13 mouse cellular contexts compared by ENCODE assay signal in the genomic region with DNA sequence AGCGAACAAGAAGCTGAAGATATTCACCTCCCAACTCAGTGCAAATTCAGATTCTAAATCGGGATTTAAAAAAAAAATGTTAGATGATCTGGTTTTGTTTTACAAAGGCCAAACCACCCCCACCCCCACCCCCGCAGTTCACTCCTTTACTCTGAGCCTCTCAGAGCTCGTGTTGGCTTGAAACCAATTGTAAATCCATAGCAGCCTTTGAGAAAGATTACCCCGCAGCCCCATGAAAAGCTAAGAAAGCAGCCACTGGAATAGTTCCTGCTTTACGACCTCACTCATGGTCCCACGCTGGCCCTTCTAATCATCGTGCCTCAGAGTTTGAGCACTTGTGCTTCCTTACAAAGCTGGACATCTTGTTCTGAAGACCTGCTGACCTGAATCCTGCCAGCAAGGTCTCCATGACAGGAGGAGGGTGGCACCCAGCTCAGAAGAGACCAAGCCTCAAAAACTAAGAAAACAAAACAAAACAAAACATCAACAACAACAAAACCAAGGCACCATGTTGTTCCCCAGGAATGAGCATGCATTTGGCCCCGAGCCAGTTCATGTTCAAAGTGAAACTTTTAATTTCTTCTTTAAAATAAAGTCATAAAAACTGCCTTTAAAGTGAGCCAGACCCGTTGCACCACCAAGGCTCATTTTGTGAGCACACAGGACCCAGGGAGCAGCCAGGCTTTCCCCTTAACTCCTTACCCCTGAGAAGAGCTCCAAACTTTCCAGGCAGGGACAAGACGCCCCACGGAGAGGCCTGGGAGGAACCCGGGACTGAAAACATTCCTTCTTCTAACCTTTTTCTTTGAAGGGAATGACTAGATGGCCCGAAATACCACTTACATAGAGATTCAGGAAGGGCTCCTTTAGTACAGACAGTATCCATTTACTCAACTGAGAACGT.
A peak's percentile ranks its signal among the peaks of the same experiment; 100 is the strongest.
DNase-seq lines count a peak whose midpoint lies in the region; ATAC-seq lines count a peak whose summit lies in the region.
"Had no signal": no experiment of that assay in that cellular context is flagged by ENCODE, and none has a peak within 500 bp of the region (broad histone marks: within the 10 kb centered on the region; RNA-seq: fewer than 3 reads in every experiment).

No protein-coding gene starts in this region.

- WGBS in heart, embryonic 13.5 days = 58% methylated on average over 15 of the region's 15 CpGs
- WGBS in lung, embryonic 15.5 days = 45% methylated on average over 15 of the region's 15 CpGs
- 29% methylated on average over 15 of the region's 15 CpGs for WGBS in embryonic facial prominence, embryonic 15.5 days
- 62% methylated on average over 15 of the region's 15 CpGs for WGBS in liver, embryonic 13.5 days (ENCODE audit: insufficient replicate concordance)
- WGBS in hindbrain, embryonic 14.5 days = 65% methylated on average over 15 of the region's 15 CpGs

- no peak for ATAC-seq in heart, embryonic 13.5 days (ENCODE audit: extremely low read depth, insufficient number of reproducible peaks, low FRiP score, low TSS enrichment)
- ATAC-seq in lung, embryonic 15.5 days (ENCODE audit: borderline replicate concordance, extremely low read depth, low FRiP score, low TSS enrichment) = no peak
- ATAC-seq in embryonic facial prominence, embryonic 15.5 days (ENCODE audit: insufficient number of reproducible peaks, low FRiP score, low TSS enrichment, low read depth) = 0 out of 2 replicates have a peak, but pooled peaks have one; percentile 36
- no peak for ATAC-seq in liver, embryonic 13.5 days (ENCODE audit: low read depth)
- no peak for ATAC-seq in hindbrain, embryonic 14.5 days (ENCODE audit: low FRiP score)
- ATAC-seq: CD4-positive, CD25-positive, alpha-beta regulatory T cell, adult 4 months; forebrain, postnatal 0 days had no signal

- no peaks in the 10 kb centered on the region for H3K36me3 ChIP-seq in heart, embryonic 13.5 days
- no peaks in the 10 kb centered on the region for H3K36me3 ChIP-seq in lung, embryonic 15.5 days
- no peaks in the 10 kb centered on the region for H3K36me3 ChIP-seq in embryonic facial prominence, embryonic 15.5 days
- no peaks in the 10 kb centered on the region for H3K36me3 ChIP-seq in liver, embryonic 13.5 days
- no peaks in the 10 kb centered on the region for H3K36me3 ChIP-seq in hindbrain, embryonic 14.5 days (replicated peaks; ENCODE audit: control insufficient read depth, insufficient read depth)
- H3K36me3 ChIP-seq: neural tube, embryonic 12.5 days had no signal

- no peaks in the 10 kb centered on the region for H3K9me3 ChIP-seq in heart, embryonic 13.5 days
- H3K9me3 ChIP-seq in lung, embryonic 15.5 days = no peaks in the 10 kb centered on the region
- no peaks in the 10 kb centered on the region for H3K9me3 ChIP-seq in embryonic facial prominence, embryonic 15.5 days (replicated peaks)
- no peaks in the 10 kb centered on the region for H3K9me3 ChIP-seq in liver, embryonic 13.5 days (replicated peaks)
- H3K9me3 ChIP-seq in hindbrain, embryonic 14.5 days (ENCODE audit: control insufficient read depth, low read length) = no peaks in the 10 kb centered on the region
- H3K9me3 ChIP-seq: neural tube, embryonic 12.5 days had no signal

- no peak for DNase-seq in heart, adult 9 months (ENCODE audit: low spot score in 2 of 2)
- DNase-seq in lung, postnatal 4 days = no peak
- DNase-seq in liver, embryonic 13.5 days = no peak
- DNase-seq in embryo, embryonic 9.5 days (ENCODE audit: extremely low spot score) = no peak
- no peak for DNase-seq in hindbrain, embryonic 14.5 days (ENCODE audit: low spot score)
- DNase-seq: forebrain, postnatal 0 days; thymus, postnatal 25 days had no signal

- H3K9ac ChIP-seq in heart, embryonic 13.5 days = no peak overlapping the region
- no peak overlapping the region for H3K9ac ChIP-seq in lung, embryonic 15.5 days
- no peak overlapping the region for H3K9ac ChIP-seq in embryonic facial prominence, embryonic 15.5 days
- no peak overlapping the region for H3K9ac ChIP-seq in liver, embryonic 13.5 days
- H3K9ac ChIP-seq in hindbrain, embryonic 14.5 days = no peak overlapping the region
- H3K9ac ChIP-seq: forebrain, postnatal 0 days; neural tube, embryonic 12.5 days had no signal

- peaks cover 4% of the 10 kb centered on the region for H3K27me3 ChIP-seq in heart, embryonic 13.5 days (replicated peaks)
- H3K27me3 ChIP-seq in lung, embryonic 15.5 days = no peaks in the 10 kb centered on the region
- H3K27me3 ChIP-seq in embryonic facial prominence, embryonic 15.5 days = no peaks in the 10 kb centered on the region
- H3K27me3 ChIP-seq in liver, embryonic 13.5 days = no peaks in the 10 kb centered on the region
- no peaks in the 10 kb centered on the region for H3K27me3 ChIP-seq in hindbrain, embryonic 14.5 days (ENCODE audit: control insufficient read depth, insufficient read depth, low read length)
- H3K27me3 ChIP-seq: neural tube, embryonic 12.5 days had no signal

- peak overlapping the region; percentile 73 for H3K27ac ChIP-seq in heart, embryonic 13.5 days (replicated peaks)
- peak overlapping the region; percentile 21 for H3K27ac ChIP-seq in lung, embryonic 15.5 days
- peak overlapping the region; percentile 77 for H3K27ac ChIP-seq in embryonic facial prominence, embryonic 15.5 days (replicated peaks)
- peak overlapping the region; percentile 23; the same call in 1 of the 2 replicates for H3K27ac ChIP-seq in liver, embryonic 13.5 days
- H3K27ac ChIP-seq in hindbrain, embryonic 14.5 days = no peak overlapping the region
- H3K27ac ChIP-seq: macrophage; neural tube, embryonic 12.5 days had no signal

- no peak overlapping the region for H3K4me2 ChIP-seq in heart, embryonic 13.5 days
- no peak overlapping the region for H3K4me2 ChIP-seq in lung, embryonic 15.5 days
- no peak overlapping the region for H3K4me2 ChIP-seq in embryonic facial prominence, embryonic 15.5 days (replicated peaks)
- no peak overlapping the region for H3K4me2 ChIP-seq in liver, embryonic 13.5 days
- no peak overlapping the region for H3K4me2 ChIP-seq in hindbrain, embryonic 14.5 days (replicated peaks)
- H3K4me2 ChIP-seq: neural tube, embryonic 12.5 days had no signal

- H3K4me1 ChIP-seq in heart, embryonic 13.5 days = peaks cover 43% of the 10 kb centered on the region
- peaks cover 52% of the 10 kb centered on the region for H3K4me1 ChIP-seq in lung, embryonic 15.5 days
- peaks cover 36% of the 10 kb centered on the region for H3K4me1 ChIP-seq in embryonic facial prominence, embryonic 15.5 days
- peaks cover 6% of the 10 kb centered on the region; the same call in 1 of the 2 replicates for H3K4me1 ChIP-seq in liver, embryonic 13.5 days (replicated peaks)
- no peaks in the 10 kb centered on the region for H3K4me1 ChIP-seq in hindbrain, embryonic 14.5 days (replicated peaks; ENCODE audit: control insufficient read depth, insufficient read depth, low read length)

- H3K4me3 ChIP-seq in heart, embryonic 13.5 days = no peak overlapping the region
- H3K4me3 ChIP-seq in lung, embryonic 15.5 days = no peak overlapping the region
- no peak overlapping the region for H3K4me3 ChIP-seq in embryonic facial prominence, embryonic 15.5 days (replicated peaks)
- no peak overlapping the region for H3K4me3 ChIP-seq in liver, embryonic 13.5 days (replicated peaks)
- no peak overlapping the region for H3K4me3 ChIP-seq in hindbrain, embryonic 14.5 days (replicated peaks; ENCODE audit: low read length)
- H3K4me3 ChIP-seq: neural tube, embryonic 12.5 days had no signal
